In the genomic region with DNA sequence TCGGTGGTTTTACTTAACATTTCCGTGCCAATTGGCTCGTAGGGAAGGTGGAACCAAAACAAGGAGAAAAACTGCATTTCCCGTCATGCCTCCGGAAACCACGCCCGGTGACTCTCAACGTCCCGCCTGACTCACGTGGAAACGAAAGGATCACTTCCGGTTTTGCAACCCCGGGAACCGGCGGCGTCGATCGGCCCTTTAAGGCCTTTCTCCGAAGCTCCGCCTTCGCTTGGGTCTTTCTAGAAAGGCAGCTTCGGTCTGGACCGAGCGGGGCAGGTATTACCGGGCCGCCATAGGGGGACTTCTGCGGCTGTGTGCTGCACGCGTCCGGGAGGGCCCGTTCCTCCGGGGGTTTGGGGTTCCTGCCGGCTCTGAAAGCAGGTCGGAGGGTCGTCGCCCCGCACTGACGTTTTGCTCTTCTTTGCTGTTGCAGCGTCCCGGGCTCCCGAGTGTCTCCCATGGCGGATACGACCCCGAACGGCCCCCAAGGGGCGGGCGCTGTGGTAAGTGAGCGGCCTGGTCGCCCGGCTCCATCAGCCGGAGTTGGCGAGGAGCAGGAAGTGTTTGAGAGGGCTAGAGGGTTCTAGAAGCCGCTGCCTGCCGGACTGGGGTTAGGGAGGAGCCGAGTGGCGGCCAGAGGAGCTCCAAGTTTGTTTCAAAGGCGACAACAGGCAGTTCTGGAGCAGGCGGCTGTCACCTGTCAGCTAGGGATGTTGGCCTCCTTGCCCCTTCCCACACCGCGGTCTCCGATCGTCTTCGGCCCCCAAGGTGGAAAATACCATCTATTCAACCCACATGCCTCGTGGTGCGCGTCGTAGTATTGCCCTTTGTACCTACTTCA, we compare ENCODE assay signal across 8 mouse cellular contexts. TPM values are rescaled to one million over a fixed set of nuclear protein-coding genes. Genes with fewer than 3 reads are reported as not detected.
DNase-seq lines count a peak whose midpoint lies in the region; ATAC-seq and TF ChIP-seq lines count a peak whose summit lies in the region.

A gene (plus strand): TSS at position 35 of the 841 bp plus-strand sequence.

- peaks cover 20% of the 10 kb centered on the region for H3K36me3 ChIP-seq in embryonic facial prominence, embryonic 15.5 days
- peaks cover 24% of the 10 kb centered on the region for H3K36me3 ChIP-seq in limb, embryonic 14.5 days (ENCODE audit: control insufficient read depth, insufficient read depth, low read length)
- H3K36me3 ChIP-seq in midbrain, postnatal 0 days (ENCODE audit: insufficient read depth, low read length) = peaks cover 16% of the 10 kb centered on the region; the same call in 1 of the 2 replicates

- no peaks in the 10 kb centered on the region for H3K9me3 ChIP-seq in embryonic facial prominence, embryonic 15.5 days (replicated peaks)
- H3K9me3 ChIP-seq in limb, embryonic 14.5 days (ENCODE audit: control insufficient read depth, low read length) = no peaks in the 10 kb centered on the region
- H3K9me3 ChIP-seq in midbrain, postnatal 0 days (ENCODE audit: low read length) = no peaks in the 10 kb centered on the region

- H3K27ac ChIP-seq in bone marrow, adult 2 months (ENCODE audit: control insufficient read depth, insufficient read depth, low read depth, low read length, poor library complexity) = peak within 1 kb of the TSS; percentile 89
- peak within 1 kb of the TSS; percentile 97 for H3K27ac ChIP-seq in embryonic facial prominence, embryonic 15.5 days (replicated peaks)
- H3K27ac ChIP-seq in limb, embryonic 14.5 days (replicated peaks; ENCODE audit: low read depth, low read length) = peak within 1 kb of the TSS; percentile 89
- H3K27ac ChIP-seq in midbrain, postnatal 0 days (ENCODE audit: low read depth, low read length) = peak within 1 kb of the TSS; percentile 83

- H3K4me2 ChIP-seq in embryonic facial prominence, embryonic 15.5 days (replicated peaks) = peak within 1 kb of the TSS; percentile 62
- H3K4me2 ChIP-seq in limb, embryonic 14.5 days (replicated peaks; ENCODE audit: low read depth, low read length, severe bottlenecking) = peak within 1 kb of the TSS; percentile 76
- peak within 1 kb of the TSS; percentile 76 for H3K4me2 ChIP-seq in midbrain, postnatal 0 days (ENCODE audit: low read depth, low read length, poor library complexity, severe bottlenecking)

- DNase-seq in 416B (ENCODE audit: low read depth) = peak; percentile 97
- peak; percentile 98 for DNase-seq in heart, adult 8-10 months (ENCODE audit: low spot score)
- DNase-seq in kidney, adult 9 months = peak; percentile 98
- DNase-seq in limb, embryonic 14.5 days (ENCODE audit: low spot score) = peak; percentile 95
- DNase-seq in midbrain, postnatal 0 days (ENCODE audit: low spot score) = peak; percentile 97
- peak; percentile 81 to 84 for DNase-seq in spleen, postnatal 14 days (ENCODE audit: low spot score in 2 of 2)

- no peaks in the 10 kb centered on the region for H3K27me3 ChIP-seq in embryonic facial prominence, embryonic 15.5 days
- H3K27me3 ChIP-seq in limb, embryonic 14.5 days (ENCODE audit: control insufficient read depth, insufficient read depth, low read length) = no peaks in the 10 kb centered on the region
- H3K27me3 ChIP-seq in midbrain, postnatal 0 days (ENCODE audit: insufficient read depth, low read length) = no peaks in the 10 kb centered on the region

- H3K4me3 ChIP-seq in bone marrow, adult 2 months (replicated peaks; ENCODE audit: control insufficient read depth, low read depth, low read length) = peak within 1 kb of the TSS; percentile 79
- H3K4me3 ChIP-seq in embryonic facial prominence, embryonic 15.5 days (replicated peaks) = peak within 1 kb of the TSS; percentile 96
- H3K4me3 ChIP-seq in limb, embryonic 14.5 days (replicated peaks; ENCODE audit: low read length) = peak within 1 kb of the TSS; percentile 78
- H3K4me3 ChIP-seq in midbrain, postnatal 0 days (ENCODE audit: low read depth, low read length) = peak within 1 kb of the TSS; percentile 96

- no peak for TF ChIP-seq CTCF in bone marrow, adult 2 months (IDR thresholded peaks at IDR 0.05; ENCODE audit: control insufficient read depth, insufficient read depth, low read length)
- TF ChIP-seq CTCF in midbrain, postnatal 0 days (IDR thresholded peaks at IDR 0.05) = no peak

- WGBS in bone marrow, adult 2 months = under 1% methylated on average over 67 of the region's 67 CpGs
- under 1% methylated on average over 67 of the region's 67 CpGs for WGBS in embryonic facial prominence, embryonic 15.5 days
- under 1% methylated on average over 67 of the region's 67 CpGs for WGBS in limb, embryonic 14.5 days
- under 1% methylated on average over 67 of the region's 67 CpGs for WGBS in midbrain, postnatal 0 days

- peak within 1 kb of the TSS; percentile 83 for H3K9ac ChIP-seq in embryonic facial prominence, embryonic 15.5 days
- peak within 1 kb of the TSS; percentile 82 for H3K9ac ChIP-seq in limb, embryonic 14.5 days (ENCODE audit: low read depth, low read length, severe bottlenecking)
- peak within 1 kb of the TSS; percentile 87 for H3K9ac ChIP-seq in midbrain, postnatal 0 days (replicated peaks; ENCODE audit: low read length, poor library complexity, severe bottlenecking)

- no peaks in the 10 kb centered on the region; the same call in 1 of the 2 replicates for H3K4me1 ChIP-seq in bone marrow, adult 2 months (ENCODE audit: control insufficient read depth, insufficient read depth, low read length)
- H3K4me1 ChIP-seq in embryonic facial prominence, embryonic 15.5 days = peaks cover 3% of the 10 kb centered on the region; the same call in 1 of the 2 replicates
- peaks cover 7% of the 10 kb centered on the region; the same call in 1 of the 2 replicates for H3K4me1 ChIP-seq in limb, embryonic 14.5 days (ENCODE audit: control insufficient read depth, insufficient read depth, low read length)
- peaks cover 7% of the 10 kb centered on the region; the same call in 1 of the 2 replicates for H3K4me1 ChIP-seq in midbrain, postnatal 0 days (ENCODE audit: insufficient read depth, low read length)

- TF ChIP-seq POLR2A in bone marrow, adult 2 months (IDR thresholded peaks at IDR 0.05; ENCODE audit: borderline replicate concordance, control insufficient read depth, low read depth, low read length) = peak; percentile 37; the same call in 1 of the 2 replicates
- no peak for TF ChIP-seq POLR2A in limb, embryonic 14.5 days (IDR thresholded peaks at IDR 0.05; ENCODE audit: borderline replicate concordance, extremely low read depth, insufficient read depth, insufficient read length)

- ATAC-seq in embryonic facial prominence, embryonic 15.5 days (ENCODE audit: insufficient number of reproducible peaks, low FRiP score, low TSS enrichment, low read depth) = peak; percentile 90
- peak; percentile 93 for ATAC-seq in limb, embryonic 14.5 days (ENCODE audit: low FRiP score, low read depth)
- peak; percentile 88 for ATAC-seq in midbrain, postnatal 0 days (ENCODE audit: low FRiP score)

RNA-seq across cellular contexts. Expression of the gene that starts here (rescaled TPM):
- polyA plus RNA-seq in bone marrow, adult 2 months (2011; ENCODE audit: insufficient read depth, insufficient read length, low replicate concordance, missing spikeins) = 16.9 and 32.3 TPM in 2 replicates
- 76.1 and 85.2 TPM in 2 replicates for polyA plus RNA-seq in embryonic facial prominence, embryonic 15.5 days (2015; fragmentation: Nextera tagmentation; extraction: Ambion mirVana)
- total RNA-seq in heart, adult 8-10 months (2022) = 10 to 100 TPM; 42.7 to 56.8 (median 49.0) TPM
- polyA plus RNA-seq in limb, embryonic 14.5 days (2012; rRNA removed) = 55.4 and 84.5 TPM in 2 replicates
- polyA plus RNA-seq in limb, embryonic 14.5 days (2014; fragmentation: Nextera tagmentation; extraction: Ambion mirVana) = 72.6 and 77.5 TPM in 2 replicates
- total RNA-seq in midbrain, postnatal 0 days (2014; rRNA removed) = 68.1 and 74.6 TPM in 2 replicates
- 49.8 and 55.0 TPM in 2 replicates for polyA plus RNA-seq in midbrain, postnatal 0 days (2015; fragmentation: Nextera tagmentation; extraction: Ambion mirVana)

Comparison
In these comparisons a context has a peak if more than half of its experiments do, and no peak if none do; other contexts are left out.
1. Peak in every context shown above with its lines: DNase-seq, ATAC-seq, H3K4me3 ChIP-seq and H3K27ac ChIP-seq.